Mouse (Mus musculus): Measurements from ENCODE around the gene Tirap. TPM values are rescaled to one million over a fixed set of nuclear protein-coding genes. Genes with fewer than 3 reads are reported as not detected.

Gene Tirap
- polyA plus RNA-seq, 1 experiment from 2014 or later, result 20.3 TPM

- Histone ChIP-seq H3K27ac (replicated peaks) (no peak overlapping the region), H3K4me1 (no peaks in the 10 kb centered on the region), H3K4me3 (no peak overlapping the region), H3K36me3 (replicated peaks) (peaks cover 20% of the 10 kb centered on the region), H3K9me3 (no peaks in the 10 kb centered on the region), H3K27me3 (replicated peaks; ENCODE audit: low read depth, poor library complexity, severe bottlenecking) (no peaks in the 10 kb centered on the region)
- whole genome bisulfite sequencing, result 71% methylated on average over 5 of the region's 5 CpGs
- DNase-seq (ENCODE audit: low spot score), result no peak
Observed at GRCm38 (mm10) chr9:35183359-35183758, 16.7 kb downstream of the Tirap start.

- DNase-seq (ENCODE audit: low spot score), result no peak
- Histone ChIP-seq H3K27ac (replicated peaks) (no peak overlapping the region), H3K9me3 (no peaks in the 10 kb centered on the region), H3K36me3 (replicated peaks) (peaks cover 15% of the 10 kb centered on the region), H3K4me1 (no peaks in the 10 kb centered on the region), H3K27me3 (replicated peaks; ENCODE audit: low read depth, poor library complexity, severe bottlenecking) (no peaks in the 10 kb centered on the region), H3K4me3 (no peak overlapping the region)
- WGBS, result 88% methylated on average over 2 of the region's 2 CpGs
Observed at GRCm38 (mm10) chr9:35182832-35183231, 17.3 kb downstream of the Tirap start.

DNA sequence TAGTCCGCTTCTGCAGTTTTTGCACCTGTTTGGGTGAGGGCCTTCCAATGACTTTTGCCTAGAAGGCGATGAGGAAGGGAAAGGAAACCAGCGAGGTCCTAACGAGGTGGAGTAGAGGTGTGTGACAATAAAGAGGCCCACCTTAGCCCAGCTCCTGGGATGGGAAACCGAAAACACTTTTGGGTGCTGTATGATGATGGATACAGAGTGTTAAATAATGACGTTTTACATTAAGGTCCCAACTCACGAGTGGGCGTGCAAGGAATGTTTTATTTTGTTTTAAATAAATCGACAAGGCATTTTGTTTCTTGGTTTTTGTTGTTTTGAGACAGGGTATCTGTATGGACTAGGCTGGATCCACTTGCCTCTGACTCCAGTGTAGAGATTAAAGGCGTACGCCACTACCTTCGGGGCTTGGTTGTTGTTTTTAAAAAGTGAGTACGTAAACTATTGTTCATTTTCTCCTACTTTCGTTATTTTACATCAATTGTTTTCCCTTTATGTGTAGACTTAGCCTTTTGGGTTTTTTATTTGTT is 23.9 kb downstream of the Tirap start:
- H3K4me3 ChIP-seq, result peak overlapping the region; percentile 77
- H3K36me3 ChIP-seq (replicated peaks), result no peaks in the 10 kb centered on the region
- H3K4me1 ChIP-seq, result peaks cover 16% of the 10 kb centered on the region
- no peaks in the 10 kb centered on the region for H3K9me3 ChIP-seq
- DNase-seq (ENCODE audit: low spot score), result no peak
- WGBS, result 53% methylated on average over 14 of the region's 14 CpGs
- no peaks in the 10 kb centered on the region for H3K27me3 ChIP-seq (replicated peaks; ENCODE audit: low read depth, poor library complexity, severe bottlenecking)
- peak overlapping the region; percentile 94 for H3K27ac ChIP-seq (replicated peaks)

DNA sequence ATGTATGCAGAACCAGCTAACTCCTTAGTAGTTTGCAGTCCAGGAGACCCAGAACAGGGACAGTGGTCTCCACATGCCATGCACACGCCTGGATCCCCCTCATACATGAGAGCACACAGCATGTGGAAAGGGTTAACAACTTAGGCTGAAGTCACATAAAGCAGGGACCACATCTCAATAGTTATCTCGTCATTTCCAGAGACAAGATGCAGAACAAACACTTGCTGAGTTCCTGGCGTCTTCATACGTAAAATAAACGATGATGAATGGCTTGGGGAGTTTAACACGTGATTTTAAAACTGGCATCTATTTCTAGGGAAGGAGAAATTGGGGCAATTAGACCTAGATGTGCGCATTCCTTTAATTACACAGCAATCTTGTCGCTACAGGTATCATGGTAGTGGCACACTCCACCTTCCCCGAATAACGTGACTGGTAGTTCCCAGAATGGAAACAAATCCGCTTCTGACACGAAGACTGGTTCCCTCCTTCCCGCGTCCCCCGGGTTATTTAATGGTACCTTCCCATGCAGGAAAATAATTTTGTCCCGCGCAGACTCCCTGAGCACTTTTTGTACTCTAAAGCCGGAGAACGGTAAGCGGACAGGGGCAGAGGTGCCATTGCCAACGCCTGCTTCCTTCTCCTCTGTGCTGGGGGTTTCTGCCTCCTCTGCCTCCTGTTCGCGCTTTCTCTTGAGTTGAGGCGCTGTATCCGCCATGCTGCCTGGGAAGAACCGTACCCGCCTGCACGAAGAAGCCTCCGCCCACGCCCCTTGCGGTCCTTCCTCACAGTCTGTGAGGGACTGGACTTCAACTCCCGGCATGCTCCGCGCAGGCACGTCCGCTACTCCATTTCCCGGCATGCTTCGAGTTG is 24.6 kb downstream of the Tirap start, which contains the start of gene Dcps:
TSS of gene Dcps (minus strand) at position 811 of the 873 bp plus-strand sequence.
- peak; percentile 94 for DNase-seq (ENCODE audit: low spot score)
- Histone ChIP-seq H3K9me3 (no peaks in the 10 kb centered on the region), H3K4me1 (peaks cover 16% of the 10 kb centered on the region), H3K4me3 (peak within 1 kb of the TSS; percentile 77), H3K27me3 (replicated peaks; ENCODE audit: low read depth, poor library complexity, severe bottlenecking) (no peaks in the 10 kb centered on the region), H3K36me3 (replicated peaks) (peaks cover 6% of the 10 kb centered on the region), H3K27ac (replicated peaks) (peak within 1 kb of the TSS; percentile 94)
- WGBS, result under 1% methylated on average over 38 of the region's 38 CpGs

DNA sequence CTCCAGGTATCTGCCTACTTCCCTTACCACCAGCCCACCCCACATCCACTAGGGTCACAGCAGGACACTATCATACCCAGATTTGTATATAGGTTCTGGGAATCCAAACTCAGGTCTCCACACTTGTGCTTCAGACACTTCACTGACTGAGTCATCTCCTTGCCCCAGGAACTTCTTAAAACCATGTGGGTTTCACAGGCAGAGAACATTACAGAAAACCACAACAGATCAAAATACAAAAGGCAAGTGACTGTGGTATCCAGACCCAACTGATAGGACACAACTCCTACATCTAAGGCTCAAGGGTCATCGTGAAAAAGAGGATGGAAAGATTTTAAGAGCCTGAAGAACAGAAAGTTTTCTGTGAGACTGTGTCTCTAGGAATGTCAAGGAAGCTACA is 26.8 kb downstream of the Tirap start:
- Histone ChIP-seq H3K27me3 (replicated peaks; ENCODE audit: low read depth, poor library complexity, severe bottlenecking) (no peaks in the 10 kb centered on the region), H3K27ac (replicated peaks) (no peak overlapping the region), H3K4me1 (peaks cover 16% of the 10 kb centered on the region), H3K4me3 (no peak overlapping the region), H3K9me3 (no peaks in the 10 kb centered on the region), H3K36me3 (replicated peaks) (peaks cover 21% of the 10 kb centered on the region)
- 84% methylated on average over 1 of the region's 1 CpGs for WGBS
- no peak for DNase-seq (ENCODE audit: low spot score)

- H3K4me3 ChIP-seq, result no peak overlapping the region
Observed at GRCm38 (mm10) chr9:35170071-35170470, 30.0 kb downstream of the Tirap start.

DNA sequence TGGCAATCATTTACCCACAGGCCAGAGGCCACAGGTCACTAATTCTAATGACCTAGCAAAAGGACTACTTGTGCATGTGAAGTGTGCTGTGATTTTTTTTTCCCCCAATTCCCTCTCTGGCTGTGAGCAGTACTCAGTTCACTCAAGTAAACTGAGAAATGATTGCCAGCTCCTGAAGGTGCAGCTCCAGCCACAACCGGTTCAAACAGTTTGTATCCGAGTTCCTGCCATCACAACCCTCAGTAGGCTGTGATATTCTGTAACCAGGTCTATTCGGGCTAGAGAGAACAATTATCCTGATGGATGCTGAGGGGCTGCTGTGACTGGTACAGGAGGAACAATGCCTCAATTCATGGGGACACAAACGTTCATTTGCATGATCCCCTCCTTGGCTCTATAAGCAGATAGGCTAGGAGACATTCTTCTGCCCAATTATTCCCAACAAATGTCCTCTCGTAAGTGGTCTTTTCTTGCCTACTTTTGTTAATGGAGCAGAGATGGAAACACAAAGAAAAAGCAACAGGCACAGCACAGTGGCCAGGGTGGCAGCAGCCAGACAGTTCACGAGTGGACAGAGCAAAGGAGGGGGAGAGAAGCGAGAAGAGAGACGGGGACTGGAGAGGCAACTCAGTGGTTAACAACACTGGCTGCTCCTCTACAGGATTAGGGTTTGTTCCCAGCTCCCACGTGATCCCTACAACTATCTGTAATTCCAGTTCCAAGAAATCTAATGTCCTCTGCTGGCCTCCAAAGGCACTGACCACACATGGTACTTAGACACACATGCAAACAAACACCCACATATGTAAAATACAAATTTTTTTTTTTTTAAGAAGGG is 33.1 kb downstream of the Tirap start:
- Histone ChIP-seq H3K9me3 (no peaks in the 10 kb centered on the region), H3K36me3 (replicated peaks) (peaks cover 40% of the 10 kb centered on the region), H3K27ac (replicated peaks) (0 out of 2 replicates have a peak overlapping the region, but pooled peaks have one; percentile 5), H3K4me1 (peaks cover 20% of the 10 kb centered on the region), H3K4me3 (no peak overlapping the region), H3K27me3 (replicated peaks; ENCODE audit: low read depth, poor library complexity, severe bottlenecking) (no peaks in the 10 kb centered on the region)
- WGBS, result 21% methylated on average over 9 of the region's 9 CpGs
- no peak for DNase-seq (ENCODE audit: low spot score)

More at GRCm38 (mm10) chr9:35170071-35170470, 30.0 kb downstream of the Tirap start:
- no peaks in the 10 kb centered on the region for H3K9me3 ChIP-seq
- H3K4me1 ChIP-seq, result peaks cover 31% of the 10 kb centered on the region
- H3K27ac ChIP-seq (replicated peaks), result no peak overlapping the region
- WGBS, result 93% methylated on average over 7 of the region's 7 CpGs
- H3K27me3 ChIP-seq (replicated peaks; ENCODE audit: low read depth, poor library complexity, severe bottlenecking), result no peaks in the 10 kb centered on the region
- DNase-seq (ENCODE audit: low spot score), result no peak
- H3K36me3 ChIP-seq (replicated peaks), result peaks cover 27% of the 10 kb centered on the region

GRCm38 (mm10) chr9:35166144-35166797 is 33.8 kb downstream of the Tirap start:
- H3K27me3 ChIP-seq (replicated peaks; ENCODE audit: low read depth, poor library complexity, severe bottlenecking), result no peaks in the 10 kb centered on the region
- H3K4me1 ChIP-seq, result peaks cover 20% of the 10 kb centered on the region
- WGBS, result 25% methylated on average over 3 of the region's 3 CpGs
- no peaks in the 10 kb centered on the region for H3K9me3 ChIP-seq
- H3K4me3 ChIP-seq, result no peak overlapping the region
- no peak overlapping the region for H3K27ac ChIP-seq (replicated peaks)
- DNase-seq (ENCODE audit: low spot score), result peak; percentile 27
- peaks cover 40% of the 10 kb centered on the region for H3K36me3 ChIP-seq (replicated peaks)

- H3K4me3 ChIP-seq, result no peak overlapping the region
- H3K36me3 ChIP-seq (replicated peaks), result peaks cover 27% of the 10 kb centered on the region
- no peak overlapping the region for H3K27ac ChIP-seq (replicated peaks)
- H3K27me3 ChIP-seq (replicated peaks; ENCODE audit: low read depth, poor library complexity, severe bottlenecking), result no peaks in the 10 kb centered on the region
- peaks cover 31% of the 10 kb centered on the region for H3K4me1 ChIP-seq
- 84% methylated on average over 5 of the region's 5 CpGs for WGBS
- no peak for DNase-seq (ENCODE audit: low spot score)
- no peaks in the 10 kb centered on the region for H3K9me3 ChIP-seq
Observed at GRCm38 (mm10) chr9:35164142-35164874, 35.8 kb downstream of the Tirap start.

DNA sequence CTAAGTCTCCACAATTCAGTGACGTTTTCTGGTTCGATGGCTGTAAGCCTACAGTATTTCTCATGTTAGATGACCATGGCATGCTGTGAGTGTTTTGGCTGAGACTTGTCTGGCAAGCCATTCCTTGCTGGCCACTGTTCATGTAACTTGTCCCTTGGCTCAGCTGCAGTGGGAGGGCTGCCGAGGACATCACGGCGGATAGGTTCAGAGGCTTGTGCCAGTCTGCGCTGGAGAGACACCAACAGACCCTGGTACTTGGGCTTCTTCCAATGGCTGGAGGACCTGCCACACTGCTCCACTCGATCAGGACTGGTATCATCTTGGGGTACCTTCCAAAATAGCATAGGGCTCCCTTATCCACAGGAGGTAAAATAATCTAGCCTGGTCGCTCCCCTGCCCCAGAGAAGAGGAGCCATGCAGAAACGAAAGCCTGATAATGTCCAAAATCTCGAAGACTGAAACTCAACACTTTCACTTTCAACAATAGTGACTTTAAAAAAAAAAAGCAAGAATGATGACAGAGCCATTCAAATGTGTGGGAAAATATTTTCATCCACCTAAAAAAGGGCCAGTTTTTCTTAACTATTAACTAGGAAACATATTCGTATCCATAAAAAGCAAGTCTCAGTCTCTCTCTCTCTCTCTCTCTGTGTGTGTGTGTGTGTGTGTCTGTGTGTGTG is 36.9 kb downstream of the Tirap start:
- H3K4me3 ChIP-seq, result no peak overlapping the region
- peaks cover 19% of the 10 kb centered on the region for H3K36me3 ChIP-seq (replicated peaks)
- H3K27ac ChIP-seq (replicated peaks), result no peak overlapping the region
- no peak for DNase-seq (ENCODE audit: low spot score)
- H3K9me3 ChIP-seq, result no peaks in the 10 kb centered on the region
- H3K4me1 ChIP-seq, result peaks cover 31% of the 10 kb centered on the region
- H3K27me3 ChIP-seq (replicated peaks; ENCODE audit: low read depth, poor library complexity, severe bottlenecking), result no peaks in the 10 kb centered on the region
- 94% methylated on average over 11 of the region's 11 CpGs for WGBS

DNA sequence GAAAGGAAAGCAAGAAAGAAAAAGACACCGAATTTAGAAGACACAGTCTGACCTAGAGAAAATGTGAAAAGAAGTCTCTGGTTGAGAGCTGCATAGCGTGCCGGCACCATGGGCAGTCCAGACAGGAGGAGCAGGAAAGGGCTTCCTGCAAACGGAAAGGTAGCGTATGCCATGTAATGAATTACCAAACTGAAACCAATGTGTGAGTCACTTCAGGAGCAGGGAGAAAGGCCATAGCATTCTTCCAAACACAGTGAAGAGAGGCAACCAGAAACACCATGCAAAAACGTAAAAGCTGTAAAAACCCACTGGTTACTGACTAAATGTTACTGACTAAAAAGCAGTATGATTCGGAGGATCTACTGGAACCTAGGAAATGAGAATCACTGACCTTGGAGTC is 38.4 kb downstream of the Tirap start:
- no peak for DNase-seq (ENCODE audit: low spot score)
- no peaks in the 10 kb centered on the region for H3K27me3 ChIP-seq (replicated peaks; ENCODE audit: low read depth, poor library complexity, severe bottlenecking)
- H3K4me1 ChIP-seq, result peaks cover 20% of the 10 kb centered on the region
- no peaks in the 10 kb centered on the region for H3K9me3 ChIP-seq
- no peak overlapping the region for H3K27ac ChIP-seq (replicated peaks)
- H3K4me3 ChIP-seq, result no peak overlapping the region
- peaks cover 20% of the 10 kb centered on the region for H3K36me3 ChIP-seq (replicated peaks)
- 92% methylated on average over 7 of the region's 7 CpGs for WGBS
